Mouse (Mus musculus) kidney, postnatal 10 days (tissue): ENCODE data around the gene Ppp1r14c.

Source experiments
- DNase-seq: peaks from one replicate; pipeline ENCODE4 v3.0.0; 2021; ENCODE audit warnings: mixed read lengths

Gene Ppp1r14c

GRCm38 (mm10) chr10:3366036-3366869, at the start of gene Ppp1r14c:
TSS of gene Ppp1r14c (plus strand) at chr10:3366057.
- peak; percentile 40 for DNase-seq

GRCm38 (mm10) chr10:3321406-3321805, 44.5 kb upstream of the Ppp1r14c start:
- no peak for DNase-seq

- DNase-seq, result peak; percentile 55
Measured at GRCm38 (mm10) chr10:3325447-3325846, 40.4 kb upstream of the Ppp1r14c start.

GRCm38 (mm10) chr10:3332880-3333279, 33.0 kb upstream of the Ppp1r14c start:
- peak; percentile 88 for DNase-seq

- DNase-seq, result no peak
Measured at GRCm38 (mm10) chr10:3334570-3334969, 31.3 kb upstream of the Ppp1r14c start.

GRCm38 (mm10) chr10:3336729-3337329, 29.0 kb upstream of the Ppp1r14c start:
- DNase-seq, result no peak

- no peak for DNase-seq
Measured at GRCm38 (mm10) chr10:3337330-3337901, 28.4 kb upstream of the Ppp1r14c start.

GRCm38 (mm10) chr10:3345706-3346105, 20.2 kb upstream of the Ppp1r14c start:
- no peak for DNase-seq

GRCm38 (mm10) chr10:3359531-3359930, 6.3 kb upstream of the Ppp1r14c start:
- no peak for DNase-seq

- DNase-seq, result no peak
Measured at GRCm38 (mm10) chr10:3365671-3366035, 204 bp upstream of the Ppp1r14c start.

GRCm38 (mm10) chr10:3366870-3367431, 1.1 kb downstream of the Ppp1r14c start:
- peak; percentile 12 for DNase-seq

- DNase-seq, result no peak
Measured at GRCm38 (mm10) chr10:3367440-3367839, 1.6 kb downstream of the Ppp1r14c start.

- DNase-seq, result no peak
Measured at GRCm38 (mm10) chr10:3383176-3383575, 17.3 kb downstream of the Ppp1r14c start.

- DNase-seq, result no peak
Measured at GRCm38 (mm10) chr10:3392251-3392650, 26.4 kb downstream of the Ppp1r14c start.

- DNase-seq, result no peak
Measured at GRCm38 (mm10) chr10:3393548-3393947, 27.7 kb downstream of the Ppp1r14c start.

GRCm38 (mm10) chr10:3394193-3394592, 28.3 kb downstream of the Ppp1r14c start:
- DNase-seq, result peak; percentile 18

GRCm38 (mm10) chr10:3394671-3395288, 28.9 kb downstream of the Ppp1r14c start:
- DNase-seq, result peak; percentile 31

GRCm38 (mm10) chr10:3395341-3395931, 29.6 kb downstream of the Ppp1r14c start:
- no peak for DNase-seq

GRCm38 (mm10) chr10:3396008-3396795, 30.3 kb downstream of the Ppp1r14c start:
- no peak for DNase-seq

GRCm38 (mm10) chr10:3397406-3397805, 31.5 kb downstream of the Ppp1r14c start:
- DNase-seq, result no peak

GRCm38 (mm10) chr10:3398051-3398450, 32.2 kb downstream of the Ppp1r14c start:
- DNase-seq, result no peak

- DNase-seq, result no peak
Measured at GRCm38 (mm10) chr10:3402284-3402683, 36.4 kb downstream of the Ppp1r14c start.
